Mouse (Mus musculus) E14TG2a.4 (cell line): ENCODE measurements around the gene Gjb4.

ENCODE experiments used
- H3K27me3 ChIP-seq: 2 replicates; pipeline ENCODE4 v1.6.1; 2014; ENCODE audit warnings: low read length, control low read depth; ENCODE audit not compliant: insufficient read depth
- H3K36me3 ChIP-seq: 2 replicates; pipeline ENCODE4 v1.6.1; 2014; ENCODE audit warnings: low read length, control low read depth; ENCODE audit not compliant: insufficient read depth
- H3K4me1 ChIP-seq: replicated peaks from 2 replicates; pipeline ENCODE4 v1.6.1; 2014; ENCODE audit warnings: low read depth, low read length, control low read depth
- H3K4me3 ChIP-seq: replicated peaks from 2 replicates; pipeline ENCODE4 v1.5.1; 2014; ENCODE audit warnings: mild to moderate bottlenecking, low read length
- H3K9me3 ChIP-seq: 2 replicates; pipeline ENCODE4 v1.6.1; 2014; ENCODE audit warnings: low read length, control low read depth
- CTCF ChIP-seq: conservative IDR thresholded peaks from 2 replicates; pipeline ENCODE4 v1.5.1; 2014; ENCODE audit warnings: low read length
- NANOG ChIP-seq: IDR thresholded peaks from 2 replicates; pipeline ENCODE4 v1.6.1; 2014; ENCODE audit warnings: borderline replicate concordance, low read length, mixed read lengths
- POU5F1 ChIP-seq: IDR thresholded peaks from 2 replicates; pipeline ENCODE4 v1.6.1; 2014; ENCODE audit warnings: low read length, borderline replicate concordance

The Gjb4 gene

GRCm38 (mm10) chr4:127324759-127325158 is 29.1 kb downstream of the Gjb4 start:
- Histone ChIP-seq H3K9me3 (no peaks in the 10 kb centered on the region), H3K4me1 (peaks cover 79% of the 10 kb centered on the region), H3K4me3 (peak overlapping the region; percentile 86), H3K36me3 (peaks cover 63% of the 10 kb centered on the region), H3K27me3 (no peaks in the 10 kb centered on the region)
- TF ChIP-seq CTCF = peak; percentile 63
- TF ChIP-seq POU5F1 = no peak

DNA sequence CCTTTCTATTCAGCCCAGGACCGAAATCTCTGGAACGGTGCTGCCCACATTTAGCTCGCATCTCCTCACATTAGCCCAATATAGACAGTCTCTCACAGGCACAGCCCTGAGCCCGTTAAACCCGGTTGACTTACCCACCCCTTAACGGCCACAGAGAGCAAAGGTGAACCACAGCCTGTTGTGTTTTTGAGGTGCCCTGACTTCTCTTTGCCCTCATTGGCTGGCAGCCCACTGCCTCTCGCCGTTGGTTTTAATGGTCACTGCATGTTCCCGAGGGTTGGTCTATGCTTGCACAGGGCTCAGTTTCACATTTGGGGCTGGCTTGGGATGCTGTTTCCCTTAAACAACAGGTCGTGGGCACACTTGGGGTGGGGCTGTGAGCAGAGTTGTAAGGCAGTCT is 29.6 kb downstream of the Gjb4 start:
- Histone ChIP-seq H3K36me3 (peaks cover 63% of the 10 kb centered on the region), H3K27me3 (no peaks in the 10 kb centered on the region), H3K4me1 (peaks cover 75% of the 10 kb centered on the region), H3K4me3 (peak overlapping the region; percentile 86), H3K9me3 (no peaks in the 10 kb centered on the region)
- TF ChIP-seq POU5F1 (no peak), NANOG (no peak), CTCF (no peak)

- no peaks in the 10 kb centered on the region for H3K9me3 ChIP-seq
- peak overlapping the region; percentile 86; the same call in 1 of the 2 replicates for H3K4me3 ChIP-seq
- peaks cover 63% of the 10 kb centered on the region for H3K36me3 ChIP-seq
- TF ChIP-seq CTCF = no peak
- TF ChIP-seq NANOG = no peak
- no peak for TF ChIP-seq POU5F1
- H3K27me3 ChIP-seq = no peaks in the 10 kb centered on the region
- H3K4me1 ChIP-seq = peaks cover 70% of the 10 kb centered on the region
These were observed 30.2 kb downstream of the Gjb4 start for GRCm38 (mm10) chr4:127323651-127324050.

DNA sequence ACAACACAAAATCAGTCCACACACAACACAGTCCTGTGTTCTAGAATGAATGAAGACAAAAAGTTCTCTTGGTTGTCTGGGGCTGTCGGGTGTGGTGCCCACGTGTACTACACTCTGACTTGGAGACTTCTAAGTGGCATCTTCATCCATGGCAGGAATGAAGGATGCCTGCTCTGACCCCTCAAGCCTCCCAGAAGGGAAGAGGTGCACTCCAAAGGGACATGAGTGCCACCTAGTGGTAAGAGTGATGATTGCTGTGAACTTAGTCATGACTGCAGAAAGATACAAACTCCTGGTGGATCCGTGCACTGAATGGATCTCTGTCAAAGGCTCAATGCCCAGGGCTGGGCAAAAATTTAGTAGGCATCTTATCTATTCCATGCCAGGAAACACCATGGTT is 34.3 kb downstream of the Gjb4 start:
- Histone ChIP-seq H3K9me3 (no peaks in the 10 kb centered on the region), H3K4me1 (peaks cover 52% of the 10 kb centered on the region), H3K36me3 (peaks cover 33% of the 10 kb centered on the region), H3K27me3 (peaks cover 16% of the 10 kb centered on the region), H3K4me3 (no peak overlapping the region)
- peak; percentile 76 for TF ChIP-seq CTCF
- TF ChIP-seq NANOG = no peak

GRCm38 (mm10) chr4:127317143-127317542 is 36.7 kb downstream of the Gjb4 start:
- peaks cover 36% of the 10 kb centered on the region for H3K27me3 ChIP-seq
- H3K9me3 ChIP-seq = no peaks in the 10 kb centered on the region
- peaks cover 17% of the 10 kb centered on the region for H3K36me3 ChIP-seq
- H3K4me1 ChIP-seq = peaks cover 56% of the 10 kb centered on the region
- no peak for TF ChIP-seq NANOG
- TF ChIP-seq POU5F1 = no peak
- H3K4me3 ChIP-seq = no peak overlapping the region

GRCm38 (mm10) chr4:127315753-127316152 is 38.1 kb downstream of the Gjb4 start:
- no peak overlapping the region for H3K4me3 ChIP-seq
- no peaks in the 10 kb centered on the region for H3K9me3 ChIP-seq
- H3K36me3 ChIP-seq = peaks cover 7% of the 10 kb centered on the region
- H3K27me3 ChIP-seq = peaks cover 43% of the 10 kb centered on the region
- TF ChIP-seq POU5F1 (no peak), CTCF (no peak), NANOG (no peak)
- peaks cover 51% of the 10 kb centered on the region for H3K4me1 ChIP-seq

GRCm38 (mm10) chr4:127314585-127314984 is 39.3 kb downstream of the Gjb4 start:
- Histone ChIP-seq H3K36me3 (peaks cover 6% of the 10 kb centered on the region; the same call in 1 of the 2 replicates), H3K9me3 (no peaks in the 10 kb centered on the region), H3K4me3 (peak overlapping the region; percentile 85), H3K4me1 (peaks cover 50% of the 10 kb centered on the region), H3K27me3 (peaks cover 43% of the 10 kb centered on the region)
- TF ChIP-seq NANOG = no peak
- no peak for TF ChIP-seq POU5F1
- TF ChIP-seq CTCF = no peak

GRCm38 (mm10) chr4:127313861-127314260 is 40.0 kb downstream of the Gjb4 start, which contains the start of gene Gja4:
TSS of gene Gja4 (minus strand) at chr4:127314039.
- Histone ChIP-seq H3K9me3 (no peaks in the 10 kb centered on the region), H3K36me3 (peaks cover 6% of the 10 kb centered on the region; the same call in 1 of the 2 replicates), H3K4me3 (peak within 1 kb of the TSS; percentile 85), H3K4me1 (peaks cover 50% of the 10 kb centered on the region), H3K27me3 (peaks cover 43% of the 10 kb centered on the region)
- no peak for TF ChIP-seq NANOG

- peak overlapping the region; percentile 85 for H3K4me3 ChIP-seq
- H3K4me1 ChIP-seq = peaks cover 42% of the 10 kb centered on the region
- TF ChIP-seq NANOG (no peak), POU5F1 (no peak), CTCF (no peak)
- no peaks in the 10 kb centered on the region for H3K9me3 ChIP-seq
- H3K36me3 ChIP-seq = peaks cover 3% of the 10 kb centered on the region; the same call in 1 of the 2 replicates
- H3K27me3 ChIP-seq = peaks cover 43% of the 10 kb centered on the region
These were observed 41.5 kb downstream of the Gjb4 start for GRCm38 (mm10) chr4:127312349-127312748.
